Mouse (Mus musculus) embryonic facial prominence, embryonic 14.5 days (tissue): ENCODE data around the gene Resf1. TPM values are rescaled to one million over a fixed set of nuclear protein-coding genes. Genes with fewer than 3 reads are reported as not detected.
A peak's percentile ranks its signal among the peaks of the same experiment; 100 is the strongest.
"Not testable (repeated sequence)": the region's sequence is repeated elsewhere in the genome, so short reads cannot be mapped to it uniquely, and the experiment has no call there.

Source experiments
- ATAC-seq: fragments of 200-750 bp; cut with Nextera tagmentation; 2 replicates; pipeline ENCODE4 v1.8.0; 2017; ENCODE audit warnings: low read depth, moderate number of reproducible peaks, moderate TSS enrichment
- DNase-seq: peaks from one replicate; pipeline ENCODE4 v3.0.0-alpha.2; 2015; ENCODE audit warnings: low spot score
- H3K27ac ChIP-seq: fragments of 300-500 bp; sonication (generic); replicated peaks from 2 replicates; pipeline ENCODE4 v1.5.1; 2014; ENCODE audit warnings: low read depth, mild to moderate bottlenecking, low read length, moderate library complexity
- H3K27me3 ChIP-seq: fragments of 300-500 bp; sonication (generic); replicated peaks from 2 replicates; pipeline ENCODE4 v1.6.1; 2014; ENCODE audit warnings: low read length; ENCODE audit not compliant: control insufficient read depth, insufficient read depth
- H3K36me3 ChIP-seq: fragments of 300-500 bp; sonication (generic); 2 replicates; pipeline ENCODE4 v1.6.1; 2014; ENCODE audit warnings: low read length, mixed read lengths; ENCODE audit not compliant: control insufficient read depth, insufficient read depth
- H3K4me1 ChIP-seq: fragments of 300-500 bp; sonication (generic); 2 replicates; pipeline ENCODE4 v1.6.1; 2014; ENCODE audit warnings: antibody characterized with exemption, low read length; ENCODE audit not compliant: control insufficient read depth, insufficient read depth
- H3K4me2 ChIP-seq: fragments of 300-500 bp; sonication (generic); 2 replicates; pipeline ENCODE4 v1.6.1; 2014; ENCODE audit warnings: low read depth, mild to moderate bottlenecking, low read length, moderate library complexity, mixed read lengths
- H3K4me3 ChIP-seq: fragments of 300-500 bp; sonication (generic); 2 replicates; pipeline ENCODE4 v1.5.1; 2014; ENCODE audit warnings: low read depth, mild to moderate bottlenecking, low read length
- H3K9ac ChIP-seq: fragments of 300-500 bp; sonication (generic); 2 replicates; pipeline ENCODE4 v1.6.1; 2014; ENCODE audit warnings: low read depth, mild to moderate bottlenecking, low read length, moderate library complexity, mixed read lengths
- H3K9me3 ChIP-seq: fragments of 300-500 bp; sonication (generic); 2 replicates; pipeline ENCODE4 v1.6.1; 2016; ENCODE audit warnings: low read length; ENCODE audit not compliant: control insufficient read depth
- WGBS: fragments of 180-500 bp; shearing (Covaris S2); extraction: QIAGEN DNeasy Blood & Tissue Kit; methylation state at CpG from one replicate; pipeline ENCODE4 v1.1.7; 2014; 5-methylcytosine and 5-hydroxymethylcytosine counted together
- polyA plus RNA-seq: library from polyadenylated mRNA; unstranded; fragments of >200 nt; fragmentation: Nextera tagmentation; extraction: Ambion mirVana; gene quantifications from 2 replicates; pipeline ENCODE4 v1.2.1, GENCODE M21; 2014

Gene Resf1
- polyA plus RNA-seq, result 38.4 and 41.2 TPM in 2 replicates

DNA sequence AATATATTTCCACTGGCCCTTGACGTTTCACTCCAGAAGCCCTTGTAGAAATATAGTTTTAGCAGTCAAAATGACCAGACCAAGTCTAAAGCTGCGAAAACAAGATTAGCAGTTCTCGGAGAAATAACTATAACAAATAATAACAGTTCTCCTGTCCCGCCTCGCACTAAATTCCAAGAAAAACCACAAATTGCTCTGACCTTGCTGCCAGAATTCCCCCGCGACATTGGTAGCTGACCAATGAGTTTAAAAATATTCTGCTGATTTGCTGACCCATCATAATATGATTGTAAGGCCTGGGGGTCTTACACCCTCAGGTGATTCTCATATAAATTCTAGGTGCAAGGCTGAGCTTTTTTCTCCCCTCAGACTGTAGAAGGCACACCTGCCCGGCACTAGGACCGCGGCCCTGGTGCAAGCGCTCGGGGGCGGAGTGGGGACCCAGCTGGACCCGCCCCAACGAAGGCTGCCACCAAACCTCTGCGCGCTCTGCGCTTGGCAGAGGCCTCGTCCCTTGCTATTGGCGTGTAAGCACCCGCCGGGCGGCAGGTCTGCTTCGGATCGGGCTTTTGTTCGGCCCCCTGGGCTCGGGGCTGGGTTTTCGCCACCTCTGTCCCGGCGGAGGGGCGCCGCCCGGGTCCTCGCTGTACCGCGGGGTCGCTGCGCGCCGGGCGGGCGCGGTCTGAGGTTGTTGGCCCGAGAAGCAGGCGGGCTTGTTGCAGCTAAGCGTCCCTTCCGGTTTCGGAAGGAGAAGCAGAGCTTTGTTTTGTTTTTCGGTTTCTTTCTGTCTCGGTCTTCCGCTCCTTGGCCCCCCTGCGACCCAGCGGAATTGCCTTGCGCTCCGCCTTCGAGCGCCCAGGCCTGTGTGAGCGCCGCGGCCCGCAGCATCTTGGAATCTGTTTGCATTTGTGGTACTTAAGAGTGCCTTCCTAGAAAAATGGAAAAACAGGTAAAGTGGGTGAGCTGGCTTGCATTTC, at the start of gene Resf1:
Gene Resf1, plus strand, starts transcription at position 459 of the 977 bp plus-strand sequence.
- H3K27ac ChIP-seq, result peak within 1 kb of the TSS; percentile 98
- 3% methylated on average over 58 of the region's 61 CpGs for WGBS
- H3K27me3 ChIP-seq, result no peaks in the 10 kb centered on the region
- H3K4me3 ChIP-seq, result peak within 1 kb of the TSS; percentile 78
- H3K36me3 ChIP-seq, result peaks cover 20% of the 10 kb centered on the region; the same call in 1 of the 2 replicates
- H3K9ac ChIP-seq, result peak within 1 kb of the TSS; percentile 98
- H3K9me3 ChIP-seq, result no peaks in the 10 kb centered on the region
- peak within 1 kb of the TSS; percentile 67 for H3K4me2 ChIP-seq
- H3K4me1 ChIP-seq, result peaks cover 11% of the 10 kb centered on the region
- DNase-seq (peak; percentile 96), ATAC-seq (peak; percentile 99)

- Histone ChIP-seq H3K4me3 (no peak overlapping the region), H3K36me3 (no peaks in the 10 kb centered on the region), H3K27ac (no peak overlapping the region), H3K9ac (no peak overlapping the region), H3K27me3 (no peaks in the 10 kb centered on the region), H3K9me3 (peaks cover 10% of the 10 kb centered on the region), H3K4me1 (no peaks in the 10 kb centered on the region), H3K4me2 (no peak overlapping the region)
- DNase-seq, result peak; percentile 26
- ATAC-seq, result peak; percentile 30; the same call in 1 of the 2 replicates
- 75% methylated on average over 3 of the region's 3 CpGs for WGBS
These were observed 48.4 kb upstream of the Resf1 start for GRCm38 (mm10) chr6:149260801-149261239.

- Histone ChIP-seq H3K4me1 (no peaks in the 10 kb centered on the region), H3K36me3 (no peaks in the 10 kb centered on the region), H3K9me3 (no peaks in the 10 kb centered on the region), H3K9ac (no peak overlapping the region), H3K27ac (no peak overlapping the region), H3K4me2 (no peak overlapping the region), H3K27me3 (no peaks in the 10 kb centered on the region), H3K4me3 (no peak overlapping the region)
- ATAC-seq (no peak), DNase-seq (no peak)
These were observed 41.3 kb upstream of the Resf1 start for GRCm38 (mm10) chr6:149267951-149268350.

GRCm38 (mm10) chr6:149278248-149278731, 30.9 kb upstream of the Resf1 start:
- DNase-seq (no peak), ATAC-seq (no peak)
- Histone ChIP-seq H3K9ac (no peak overlapping the region), H3K4me1 (no peaks in the 10 kb centered on the region), H3K27ac (no peak overlapping the region), H3K4me3 (no peak overlapping the region), H3K4me2 (no peak overlapping the region), H3K27me3 (no peaks in the 10 kb centered on the region), H3K36me3 (no peaks in the 10 kb centered on the region), H3K9me3 (peaks cover 20% of the 10 kb centered on the region)
- WGBS, result 55% methylated on average over 2 of the region's 2 CpGs

DNA sequence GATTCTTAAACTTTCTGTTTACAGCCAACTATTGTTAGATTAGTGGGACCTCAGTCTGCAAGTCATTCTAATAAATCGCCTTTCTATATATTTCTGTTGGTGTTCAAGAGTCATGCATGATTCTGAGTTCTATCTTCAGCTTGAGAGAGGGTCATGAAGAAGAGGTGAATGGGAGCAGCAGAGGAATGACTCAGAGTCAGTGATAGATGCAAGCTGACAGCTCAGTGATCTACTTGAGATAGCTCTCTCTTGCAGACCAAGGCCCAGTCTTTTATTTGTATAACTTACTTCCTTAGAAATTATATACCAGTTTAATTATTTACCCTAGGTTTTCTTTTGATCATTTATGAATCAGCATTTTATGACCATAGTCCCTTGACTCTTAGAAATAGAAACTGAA, 30.3 kb upstream of the Resf1 start:
- Histone ChIP-seq H3K4me2 (no peak overlapping the region), H3K4me1 (no peaks in the 10 kb centered on the region), H3K36me3 (no peaks in the 10 kb centered on the region), H3K27ac (no peak overlapping the region), H3K9ac (no peak overlapping the region), H3K9me3 (peaks cover 20% of the 10 kb centered on the region), H3K4me3 (no peak overlapping the region), H3K27me3 (no peaks in the 10 kb centered on the region)
- ATAC-seq, result no peak
- WGBS, result 79% methylated on average over 1 of the region's 1 CpGs
- no peak for DNase-seq

DNA sequence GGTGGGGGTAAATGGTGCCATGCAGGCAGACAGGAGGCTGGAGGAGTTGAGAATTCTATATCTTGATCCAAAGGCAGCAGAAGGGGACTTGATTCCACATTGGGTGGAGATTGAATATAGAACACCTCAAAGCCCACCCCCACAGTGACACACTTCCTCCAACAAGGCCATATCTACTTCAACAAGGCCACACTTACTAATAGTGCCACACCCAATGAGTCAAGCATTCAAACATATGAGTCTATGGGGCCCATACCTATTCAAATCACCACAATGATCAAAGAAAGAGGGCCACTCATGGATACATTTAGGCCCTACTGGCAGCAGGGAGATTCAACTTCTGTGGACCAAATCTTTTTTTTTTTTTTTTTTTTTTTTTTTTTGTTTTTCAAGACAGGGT, 28.7 kb upstream of the Resf1 start:
- Histone ChIP-seq H3K27me3 (no peaks in the 10 kb centered on the region), H3K4me1 (no peaks in the 10 kb centered on the region), H3K9ac (no peak overlapping the region), H3K4me2 (no peak overlapping the region), H3K27ac (no peak overlapping the region), H3K4me3 (no peak overlapping the region), H3K9me3 (peaks cover 20% of the 10 kb centered on the region), H3K36me3 (no peaks in the 10 kb centered on the region)
- no peak for DNase-seq
- ATAC-seq, result no peak

- peak; percentile 26 for DNase-seq
These were observed 21.0 kb upstream of the Resf1 start for GRCm38 (mm10) chr6:149288190-149288589.

GRCm38 (mm10) chr6:149303231-149303630, 6.0 kb upstream of the Resf1 start:
- H3K9me3 ChIP-seq, ATAC-seq: not testable (repeated sequence)

More at GRCm38 (mm10) chr6:149288190-149288589, 21.0 kb upstream of the Resf1 start:
- H3K9ac ChIP-seq, H3K27ac ChIP-seq, H3K4me1 ChIP-seq, H3K9me3 ChIP-seq, H3K4me2 ChIP-seq, H3K27me3 ChIP-seq, ATAC-seq, H3K36me3 ChIP-seq, H3K4me3 ChIP-seq: not testable (repeated sequence)
- 75% methylated on average over 9 of the region's 9 CpGs for WGBS

More at GRCm38 (mm10) chr6:149303231-149303630, 6.0 kb upstream of the Resf1 start:
- not testable (repeated sequence) for H3K36me3 ChIP-seq, H3K27ac ChIP-seq, H3K9ac ChIP-seq, H3K4me1 ChIP-seq, DNase-seq, H3K4me3 ChIP-seq, H3K27me3 ChIP-seq, H3K4me2 ChIP-seq
